Mouse (Mus musculus) urinary bladder, postnatal 10 days (tissue): Measurements from ENCODE around the gene Cyb561.

Source experiments
- DNase-seq: peaks from one replicate; pipeline ENCODE4 v3.0.0; 2022; ENCODE audit warnings: low spot score

The Cyb561 gene

GRCm38 (mm10) chr11:105920836-105921235 lies 32.3 kb downstream of the Cyb561 start:
- DNase-seq, result no peak

GRCm38 (mm10) chr11:105920098-105920785 lies 32.9 kb downstream of the Cyb561 start:
- DNase-seq, result no peak

- DNase-seq, result no peak
Observed at GRCm38 (mm10) chr11:105913580-105913979, 39.6 kb downstream of the Cyb561 start.

GRCm38 (mm10) chr11:105911592-105912375 lies 41.4 kb downstream of the Cyb561 start:
- DNase-seq, result no peak

GRCm38 (mm10) chr11:105911149-105911548 lies 42.0 kb downstream of the Cyb561 start:
- no peak for DNase-seq

GRCm38 (mm10) chr11:105909617-105910016 lies 43.5 kb downstream of the Cyb561 start:
- DNase-seq, result no peak

- no peak for DNase-seq
Observed at GRCm38 (mm10) chr11:105908926-105909325, 44.2 kb downstream of the Cyb561 start.

GRCm38 (mm10) chr11:105907381-105907780 lies 45.8 kb downstream of the Cyb561 start:
- no peak for DNase-seq

- no peak for DNase-seq
Observed at GRCm38 (mm10) chr11:105905529-105906213, 47.5 kb downstream of the Cyb561 start.

- DNase-seq, result no peak
Observed at GRCm38 (mm10) chr11:105902956-105903355, 50.2 kb downstream of the Cyb561 start.

GRCm38 (mm10) chr11:105901501-105901900 lies 51.6 kb downstream of the Cyb561 start:
- no peak for DNase-seq

GRCm38 (mm10) chr11:105899151-105899550 lies 54.0 kb downstream of the Cyb561 start:
- no peak for DNase-seq

- DNase-seq, result no peak
Observed at GRCm38 (mm10) chr11:105887281-105887680, 65.9 kb downstream of the Cyb561 start.

- no peak for DNase-seq
Observed at GRCm38 (mm10) chr11:105885558-105885957, 67.6 kb downstream of the Cyb561 start.
